10 mouse cellular contexts compared by ENCODE assay signal in the genomic region with DNA sequence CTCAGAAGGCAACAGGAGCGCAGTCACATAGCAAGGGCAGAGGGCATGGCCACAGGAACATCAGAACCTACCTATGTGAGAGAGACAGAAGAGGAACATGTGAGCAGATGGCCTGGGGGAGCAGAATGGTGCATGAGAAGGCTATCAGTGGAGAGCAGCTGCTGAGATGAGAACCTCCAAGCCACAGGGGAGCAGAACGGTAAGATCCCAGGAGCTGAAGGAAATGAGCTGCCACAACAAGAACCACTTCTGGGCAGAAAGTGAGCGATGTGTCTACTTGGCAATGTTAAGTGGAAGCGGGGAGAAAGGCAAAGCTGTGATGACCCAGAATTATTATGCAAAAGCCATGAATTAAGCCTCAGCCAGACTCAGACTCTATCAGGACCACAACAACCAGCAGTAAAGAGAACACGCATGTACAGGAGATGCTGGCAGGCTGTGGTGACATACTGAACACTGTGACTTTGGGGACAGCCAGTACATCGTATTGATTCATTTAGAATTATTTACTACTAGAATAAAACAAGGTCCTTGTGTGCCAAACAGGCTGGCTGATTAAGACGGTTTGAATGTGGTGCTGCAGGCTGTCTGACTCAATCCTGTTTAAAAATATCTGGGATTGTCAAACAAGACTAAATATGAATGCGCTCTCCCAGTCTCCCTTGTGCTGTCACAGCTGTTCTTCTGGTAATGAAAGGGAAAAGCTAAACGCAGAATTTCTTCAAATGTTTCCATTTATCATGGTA.
DNase-seq lines count a peak whose midpoint lies in the region; ATAC-seq and TF ChIP-seq lines count a peak whose summit lies in the region.
"Had no signal": no experiment of that assay in that cellular context is flagged by ENCODE, and none has a peak within 500 bp of the region (broad histone marks: within the 10 kb centered on the region; RNA-seq: fewer than 3 reads in every experiment).

No protein-coding gene starts in this region.

- TF ChIP-seq CTCF in testis, adult 2 months (IDR thresholded peaks at IDR 0.05; ENCODE audit: control insufficient read depth, insufficient read depth, insufficient replicate concordance, low read depth, low read length) = no peak

- ATAC-seq in heart, embryonic 13.5 days (ENCODE audit: extremely low read depth, insufficient number of reproducible peaks, low FRiP score, low TSS enrichment) = no peak
- ATAC-seq in hematopoietic stem cell, adult 5-6 weeks (replicated peaks in 1 of 2; ENCODE audit: insufficient read depth in 1 of 2, low FRiP score in 2 of 2, low TSS enrichment in 1 of 2, low read depth in 1 of 2, poor library complexity in 2 of 2, severe bottlenecking in 2 of 2) = peak; percentile 87 to 92
- ATAC-seq in stomach, embryonic 15.5 days (ENCODE audit: insufficient read depth, low FRiP score, low read depth) = no peak
- ATAC-seq in megakaryocyte, adult 5-6 weeks (ENCODE audit: poor library complexity, severe bottlenecking) = no peak
- ATAC-seq: Patski had no signal

- no peak overlapping the region for H3K4me2 ChIP-seq in heart, embryonic 13.5 days
- 0 out of 2 replicates have a peak overlapping the region, but pooled peaks have one; percentile 10 for H3K4me2 ChIP-seq in stomach, embryonic 15.5 days
- H3K4me2 ChIP-seq: limb, embryonic 12.5 days had no signal

- no peaks in the 10 kb centered on the region for H3K27me3 ChIP-seq in heart, embryonic 13.5 days (replicated peaks)
- H3K27me3 ChIP-seq in testis, adult 2 months (ENCODE audit: control insufficient read depth, insufficient read depth, low read length) = no peaks in the 10 kb centered on the region
- no peaks in the 10 kb centered on the region for H3K27me3 ChIP-seq in stomach, embryonic 15.5 days (replicated peaks)
- H3K27me3 ChIP-seq: limb, embryonic 12.5 days; Patski had no signal

- 66% methylated on average over 9 of the region's 9 CpGs for WGBS in heart, embryonic 13.5 days
- 38% methylated on average over 9 of the region's 9 CpGs for WGBS in stomach, embryonic 15.5 days

- DNase-seq in heart, postnatal 14 days = no peak
- DNase-seq in testis, postnatal 14 days (ENCODE audit: low spot score) = no peak
- no peak for DNase-seq in gastrocnemius, postnatal 4 days (ENCODE audit: low spot score in 2 of 2)

- no peaks in the 10 kb centered on the region for H3K9me3 ChIP-seq in heart, embryonic 13.5 days
- H3K9me3 ChIP-seq in stomach, embryonic 15.5 days = no peaks in the 10 kb centered on the region
- H3K9me3 ChIP-seq: limb, embryonic 12.5 days had no signal

- 0 out of 2 replicates have a peak overlapping the region, but pooled peaks have one; percentile 34 for H3K9ac ChIP-seq in heart, embryonic 13.5 days
- H3K9ac ChIP-seq in stomach, embryonic 15.5 days = no peak overlapping the region
- H3K9ac ChIP-seq: limb, embryonic 12.5 days had no signal

- 0 out of 2 replicates have a peak overlapping the region, but pooled peaks have one; percentile 24 for H3K27ac ChIP-seq in heart, embryonic 13.5 days (replicated peaks)
- peak overlapping the region; percentile 76 for H3K27ac ChIP-seq in testis, adult 2 months (ENCODE audit: control insufficient read depth, insufficient read depth, low read depth, low read length)
- H3K27ac ChIP-seq in stomach, embryonic 15.5 days = peak overlapping the region; percentile 69; the same call in 1 of the 2 replicates
- H3K27ac ChIP-seq: limb, embryonic 12.5 days had no signal

- H3K36me3 ChIP-seq in heart, embryonic 13.5 days = no peaks in the 10 kb centered on the region
- H3K36me3 ChIP-seq in testis, adult 2 months (ENCODE audit: control insufficient read depth, insufficient read depth, low read length) = no peaks in the 10 kb centered on the region
- no peaks in the 10 kb centered on the region for H3K36me3 ChIP-seq in stomach, embryonic 15.5 days
- H3K36me3 ChIP-seq: limb, embryonic 12.5 days had no signal

- peaks cover 57% of the 10 kb centered on the region for H3K4me1 ChIP-seq in heart, embryonic 13.5 days
- no peaks in the 10 kb centered on the region; the same call in none of the 2 replicates for H3K4me1 ChIP-seq in testis, adult 2 months (ENCODE audit: control insufficient read depth, insufficient read depth, low read length)
- H3K4me1 ChIP-seq in stomach, embryonic 15.5 days = peaks cover 27% of the 10 kb centered on the region

- no peak for TF ChIP-seq POLR2A in testis, adult 2 months (IDR thresholded peaks at IDR 0.05; ENCODE audit: control insufficient read depth, low read depth, low read length)

- intact Hi-C loops in heart, postnatal 14 days (cut with DNase I) = no loop called here

- no peak overlapping the region for H3K4me3 ChIP-seq in heart, embryonic 13.5 days
- H3K4me3 ChIP-seq in testis, adult 2 months (ENCODE audit: control insufficient read depth, low read depth, low read length) = no peak overlapping the region
- H3K4me3 ChIP-seq in stomach, embryonic 15.5 days (replicated peaks) = no peak overlapping the region
- H3K4me3 ChIP-seq: limb, embryonic 12.5 days had no signal

Comparison
In these comparisons a context has a peak if more than half of its experiments do, and no peak if none do; other contexts are left out.
1. ATAC-seq: peak in hematopoietic stem cell, adult 5-6 weeks (2 of 2); none in heart, embryonic 13.5 days (single experiment), stomach, embryonic 15.5 days (single experiment) and megakaryocyte, adult 5-6 weeks (single experiment).
2. H3K27ac ChIP-seq: peak in every context shown above with its lines; median percentile 76 in testis, adult 2 months; 69 in stomach, embryonic 15.5 days; 24 in heart, embryonic 13.5 days.